Mouse (Mus musculus) G1E (cell line): ENCODE measurements around the gene Ghr.

Experiments used
- CTCF ChIP-seq: IDR thresholded peaks from 2 replicates; pipeline ENCODE4 v1.5.1; 2012; ENCODE audit warnings: low read depth, low read length, inconsistent platforms, mixed read lengths
- GATA1 ChIP-seq: IDR thresholded peaks from 2 replicates; pipeline ENCODE4 v1.6.1; 2012; ENCODE audit warnings: borderline replicate concordance, low read length, inconsistent platforms, mixed read lengths
- GATA2 ChIP-seq: IDR thresholded peaks from 2 replicates; pipeline ENCODE4 v1.6.1; 2012; ENCODE audit warnings: low read depth, low read length, inconsistent platforms, borderline replicate concordance
- POLR2AphosphoS5 ChIP-seq: IDR thresholded peaks from 2 replicates; pipeline ENCODE4 v1.6.1; 2012; ENCODE audit warnings: low read depth, low read length, inconsistent platforms; ENCODE audit not compliant: insufficient replicate concordance

DNA sequence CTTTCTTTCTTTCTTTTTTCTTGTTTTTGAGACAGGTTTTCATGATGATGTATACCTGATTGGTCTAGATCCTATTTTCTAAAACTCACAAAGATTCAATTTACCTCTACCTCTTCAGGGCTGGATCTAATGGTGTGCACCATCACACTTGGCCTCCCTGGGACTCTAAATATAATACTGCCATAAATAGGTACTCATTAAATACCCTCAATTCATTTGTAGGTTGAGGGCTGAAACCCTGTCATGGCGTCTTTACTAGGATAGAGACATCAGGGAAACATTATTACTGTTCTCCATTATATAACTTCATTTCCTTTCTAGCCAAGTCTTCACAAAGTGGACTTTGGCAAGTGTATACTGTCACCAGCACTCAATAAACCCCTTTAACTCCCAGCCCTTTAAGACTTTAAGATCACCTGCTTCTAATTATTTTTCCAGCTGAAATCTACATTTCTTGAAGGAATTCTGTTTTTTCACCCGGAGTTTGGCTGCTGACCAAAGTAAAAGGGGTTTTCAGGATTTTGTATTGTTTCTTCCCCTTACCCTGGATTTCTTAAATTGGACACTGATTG lies 214.9 kb downstream of the Ghr start:
- TF ChIP-seq CTCF (no peak), POLR2AphosphoS5 (no peak), GATA1 (no peak), GATA2 (no peak)
